Mouse (Mus musculus): ENCODE data around the gene Dync1li2. TPM values are rescaled to one million over a fixed set of nuclear protein-coding genes. Genes with fewer than 3 reads are reported as not detected.

Gene Dync1li2
- polyA plus RNA-seq, 1 experiment from 2014 or later = 19.0 TPM

DNA sequence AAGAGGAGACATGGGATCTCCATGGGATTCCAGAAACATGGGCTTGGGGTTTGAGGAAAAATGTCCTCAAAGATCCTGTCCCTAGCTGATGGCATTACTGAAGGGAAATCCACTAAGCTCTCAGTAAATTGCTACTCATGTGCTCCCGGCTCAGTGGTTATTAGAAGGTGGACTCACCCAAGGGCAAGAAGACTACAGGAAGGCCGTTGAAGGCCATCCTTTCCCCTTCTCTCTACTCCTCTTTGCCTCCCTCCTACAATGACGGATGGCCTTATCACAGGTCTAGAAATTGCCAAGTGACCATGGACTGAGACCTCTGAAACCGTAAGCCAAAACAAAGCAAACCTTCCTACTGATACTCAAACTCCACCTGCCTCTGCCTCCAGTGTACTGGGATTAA is 6.3 kb downstream of the Dync1li2 start:
- peaks cover 74% of the 10 kb centered on the region for H3K36me3 ChIP-seq (ENCODE audit: control insufficient read depth, insufficient read depth)
- TF ChIP-seq CTCF (IDR thresholded peaks at IDR 0.05; ENCODE audit: low read depth) = no peak
- WGBS = 76% methylated on average over 4 of the region's 4 CpGs
- no peaks in the 10 kb centered on the region for H3K9me3 ChIP-seq (ENCODE audit: control insufficient read depth)
- no peak for ATAC-seq
- no peak overlapping the region for H3K9ac ChIP-seq (ENCODE audit: low read depth, low read length)
- no peak overlapping the region for H3K4me3 ChIP-seq (ENCODE audit: low read depth, low read length)
- no peaks in the 10 kb centered on the region for H3K27me3 ChIP-seq (replicated peaks; ENCODE audit: control insufficient read depth, insufficient read depth, low read length)
- peak overlapping the region; percentile 1; the same call in 1 of the 2 replicates for H3K27ac ChIP-seq (ENCODE audit: low read depth, low read length)
- H3K4me2 ChIP-seq (replicated peaks; ENCODE audit: low read depth) = no peak overlapping the region
- peaks cover 6% of the 10 kb centered on the region; the same call in 1 of the 2 replicates for H3K4me1 ChIP-seq (replicated peaks; ENCODE audit: control insufficient read depth, insufficient read depth, low read length)

DNA sequence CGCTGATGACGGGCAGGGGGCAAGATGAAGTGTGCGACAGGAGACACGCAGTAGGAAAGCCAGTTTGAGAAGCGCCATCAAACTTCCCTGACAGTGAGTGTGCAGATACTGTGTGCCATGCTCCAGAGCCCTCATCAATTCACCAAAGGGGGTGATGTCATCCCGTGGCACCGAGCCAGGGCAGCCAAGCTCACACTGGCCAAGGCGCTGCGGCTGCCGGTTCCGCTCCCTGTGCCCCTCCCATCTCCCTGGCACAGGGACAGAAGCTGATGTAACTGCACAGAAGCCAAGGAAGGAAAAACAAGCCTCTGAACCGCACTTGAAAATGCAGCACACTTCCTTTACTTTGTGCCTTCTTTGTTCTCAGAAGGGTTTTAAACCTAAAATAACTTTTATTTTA is 6.8 kb downstream of the Dync1li2 start:
- Histone ChIP-seq H3K4me2 (replicated peaks; ENCODE audit: low read depth) (no peak overlapping the region), H3K9me3 (ENCODE audit: control insufficient read depth) (no peaks in the 10 kb centered on the region), H3K27me3 (replicated peaks; ENCODE audit: control insufficient read depth, insufficient read depth, low read length) (no peaks in the 10 kb centered on the region), H3K27ac (ENCODE audit: low read depth, low read length) (peak overlapping the region; percentile 1; the same call in 1 of the 2 replicates), H3K4me3 (ENCODE audit: low read depth, low read length) (no peak overlapping the region), H3K36me3 (ENCODE audit: control insufficient read depth, insufficient read depth) (peaks cover 79% of the 10 kb centered on the region), H3K9ac (ENCODE audit: low read depth, low read length) (no peak overlapping the region), H3K4me1 (replicated peaks; ENCODE audit: control insufficient read depth, insufficient read depth, low read length) (peaks cover 2% of the 10 kb centered on the region; the same call in 1 of the 2 replicates)
- TF ChIP-seq CTCF (IDR thresholded peaks at IDR 0.05; ENCODE audit: low read depth) = no peak
- peak; percentile 87 for ATAC-seq
- WGBS = 31% methylated on average over 12 of the region's 12 CpGs

DNA sequence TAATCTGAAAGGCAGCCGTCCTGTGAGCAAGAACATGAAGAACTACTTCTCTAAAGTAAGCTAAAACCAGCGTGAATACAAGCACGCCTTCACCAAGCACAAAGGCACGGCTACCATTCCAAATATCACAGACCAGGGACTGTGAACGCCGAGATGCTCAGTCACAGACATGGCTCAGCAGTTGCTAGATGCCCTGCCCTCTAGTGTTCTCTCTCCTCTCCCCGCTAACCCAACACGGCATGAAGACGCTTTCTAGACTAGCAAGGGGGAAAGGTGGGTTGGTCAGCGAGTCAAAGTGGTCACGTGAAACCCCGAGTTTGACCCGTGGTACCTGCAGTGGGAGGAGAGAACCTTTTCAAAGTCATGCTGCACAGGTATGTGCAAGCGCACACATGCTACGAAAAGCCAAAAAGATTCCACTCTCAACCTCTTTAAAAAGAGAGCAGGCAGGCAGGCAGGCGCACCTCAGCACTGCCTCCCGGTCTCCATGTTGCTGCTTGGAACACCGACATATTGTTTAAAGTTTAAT is 8.0 kb downstream of the Dync1li2 start:
- H3K36me3 ChIP-seq (ENCODE audit: control insufficient read depth, insufficient read depth) = peaks cover 83% of the 10 kb centered on the region
- H3K4me2 ChIP-seq (replicated peaks; ENCODE audit: low read depth) = no peak overlapping the region
- TF ChIP-seq CTCF (IDR thresholded peaks at IDR 0.05; ENCODE audit: low read depth) = peak; percentile 53
- no peak for ATAC-seq
- 81% methylated on average over 18 of the region's 18 CpGs for WGBS
- H3K9ac ChIP-seq (ENCODE audit: low read depth, low read length) = no peak overlapping the region
- no peak overlapping the region for H3K4me3 ChIP-seq (ENCODE audit: low read depth, low read length)
- no peaks in the 10 kb centered on the region for H3K4me1 ChIP-seq (replicated peaks; ENCODE audit: control insufficient read depth, insufficient read depth, low read length)
- H3K9me3 ChIP-seq (ENCODE audit: control insufficient read depth) = no peaks in the 10 kb centered on the region
- H3K27ac ChIP-seq (ENCODE audit: low read depth, low read length) = no peak overlapping the region
- H3K27me3 ChIP-seq (replicated peaks; ENCODE audit: control insufficient read depth, insufficient read depth, low read length) = no peaks in the 10 kb centered on the region

- TF ChIP-seq CTCF (IDR thresholded peaks at IDR 0.05; ENCODE audit: low read depth) = peak; percentile 34; the same call in 1 of the 2 replicates
- Histone ChIP-seq H3K9ac (ENCODE audit: low read depth, low read length) (no peak overlapping the region), H3K4me3 (ENCODE audit: low read depth, low read length) (no peak overlapping the region), H3K9me3 (ENCODE audit: control insufficient read depth) (no peaks in the 10 kb centered on the region), H3K36me3 (ENCODE audit: control insufficient read depth, insufficient read depth) (peaks cover 83% of the 10 kb centered on the region), H3K4me2 (replicated peaks; ENCODE audit: low read depth) (no peak overlapping the region), H3K27me3 (replicated peaks; ENCODE audit: control insufficient read depth, insufficient read depth, low read length) (no peaks in the 10 kb centered on the region), H3K27ac (ENCODE audit: low read depth, low read length) (no peak overlapping the region), H3K4me1 (replicated peaks; ENCODE audit: control insufficient read depth, insufficient read depth, low read length) (no peaks in the 10 kb centered on the region)
- WGBS = 68% methylated on average over 4 of the region's 4 CpGs
- ATAC-seq = no peak
These were observed 8.6 kb downstream of the Dync1li2 start for GRCm38 (mm10) chr8:104434275-104434674.

DNA sequence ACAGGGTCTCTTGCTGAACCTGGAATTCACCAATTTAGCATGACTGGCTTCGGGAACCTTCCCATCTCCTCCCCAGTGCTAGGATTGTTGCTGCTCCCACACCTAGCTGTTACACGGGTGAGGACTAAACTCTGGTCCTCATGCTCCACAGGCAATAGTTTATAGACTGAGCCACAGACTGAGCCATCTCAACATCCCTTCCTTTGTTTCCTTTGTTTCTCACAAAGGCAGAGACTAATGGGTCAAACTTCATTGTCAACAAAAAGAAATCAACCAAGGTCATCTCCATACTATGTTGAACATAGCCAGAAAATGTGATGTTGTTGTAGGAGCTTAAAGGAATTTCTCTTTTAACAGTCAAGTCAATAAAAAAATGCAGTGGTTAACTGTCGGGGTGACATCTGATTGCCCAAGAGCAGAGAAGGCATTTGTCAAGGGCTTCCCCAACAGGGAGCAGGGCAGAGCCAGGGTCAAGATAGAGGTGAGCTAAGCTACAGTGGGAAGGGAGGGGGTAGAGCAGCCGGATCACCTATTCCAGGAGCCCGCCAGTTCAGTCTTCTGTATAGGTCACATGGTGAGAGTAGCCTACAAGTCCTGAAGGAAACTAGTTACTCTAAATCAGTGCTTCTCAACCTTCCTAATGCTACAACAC is 9.5 kb downstream of the Dync1li2 start:
- TF ChIP-seq CTCF (IDR thresholded peaks at IDR 0.05; ENCODE audit: low read depth) = no peak
- WGBS = 92% methylated on average over 5 of the region's 5 CpGs
- no peak for ATAC-seq

DNA sequence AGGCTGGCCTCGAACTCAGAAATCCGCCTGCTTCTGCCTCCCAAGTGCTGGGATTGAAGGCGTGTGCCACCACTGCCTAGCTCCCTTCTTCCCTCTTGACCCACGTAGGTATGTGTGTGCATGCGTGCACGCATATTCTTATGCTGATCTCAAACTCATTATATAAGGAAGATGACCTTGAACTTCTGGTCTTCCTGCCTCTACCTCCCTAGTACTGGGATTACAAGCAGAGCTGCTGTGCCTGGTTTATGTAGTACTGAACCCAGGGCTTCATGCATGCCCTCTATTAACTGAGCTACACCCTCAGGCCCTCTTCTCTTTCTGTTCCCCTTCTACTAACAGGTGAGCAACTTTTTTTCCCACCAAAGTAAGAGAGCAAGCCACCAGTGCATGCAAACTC is 10.2 kb downstream of the Dync1li2 start:
- 90% methylated on average over 6 of the region's 6 CpGs for WGBS
- no peaks in the 10 kb centered on the region for H3K27me3 ChIP-seq (replicated peaks; ENCODE audit: control insufficient read depth, insufficient read depth, low read length)
- H3K4me2 ChIP-seq (replicated peaks; ENCODE audit: low read depth) = no peak overlapping the region
- ATAC-seq = no peak
- no peaks in the 10 kb centered on the region for H3K9me3 ChIP-seq (ENCODE audit: control insufficient read depth)
- no peak overlapping the region for H3K27ac ChIP-seq (ENCODE audit: low read depth, low read length)
- H3K9ac ChIP-seq (ENCODE audit: low read depth, low read length) = no peak overlapping the region
- no peak overlapping the region for H3K4me3 ChIP-seq (ENCODE audit: low read depth, low read length)
- no peaks in the 10 kb centered on the region for H3K4me1 ChIP-seq (replicated peaks; ENCODE audit: control insufficient read depth, insufficient read depth, low read length)
- peaks cover 84% of the 10 kb centered on the region for H3K36me3 ChIP-seq (ENCODE audit: control insufficient read depth, insufficient read depth)
- no peak for TF ChIP-seq CTCF (IDR thresholded peaks at IDR 0.05; ENCODE audit: low read depth)

More for the DNA sequence above, 9.5 kb downstream of the Dync1li2 start:
- no peak overlapping the region for H3K4me3 ChIP-seq (ENCODE audit: low read depth, low read length)
- H3K9me3 ChIP-seq (ENCODE audit: control insufficient read depth) = no peaks in the 10 kb centered on the region
- no peak overlapping the region for H3K4me2 ChIP-seq (replicated peaks; ENCODE audit: low read depth)
- no peaks in the 10 kb centered on the region for H3K4me1 ChIP-seq (replicated peaks; ENCODE audit: control insufficient read depth, insufficient read depth, low read length)
- no peak overlapping the region for H3K9ac ChIP-seq (ENCODE audit: low read depth, low read length)
- H3K27me3 ChIP-seq (replicated peaks; ENCODE audit: control insufficient read depth, insufficient read depth, low read length) = no peaks in the 10 kb centered on the region
- peaks cover 82% of the 10 kb centered on the region for H3K36me3 ChIP-seq (ENCODE audit: control insufficient read depth, insufficient read depth)
- no peak overlapping the region for H3K27ac ChIP-seq (ENCODE audit: low read depth, low read length)

Measured in intestine, postnatal 0 days (tissue).